Mouse (Mus musculus): ENCODE measurements around the gene Snd1.

Gene Snd1

DNA sequence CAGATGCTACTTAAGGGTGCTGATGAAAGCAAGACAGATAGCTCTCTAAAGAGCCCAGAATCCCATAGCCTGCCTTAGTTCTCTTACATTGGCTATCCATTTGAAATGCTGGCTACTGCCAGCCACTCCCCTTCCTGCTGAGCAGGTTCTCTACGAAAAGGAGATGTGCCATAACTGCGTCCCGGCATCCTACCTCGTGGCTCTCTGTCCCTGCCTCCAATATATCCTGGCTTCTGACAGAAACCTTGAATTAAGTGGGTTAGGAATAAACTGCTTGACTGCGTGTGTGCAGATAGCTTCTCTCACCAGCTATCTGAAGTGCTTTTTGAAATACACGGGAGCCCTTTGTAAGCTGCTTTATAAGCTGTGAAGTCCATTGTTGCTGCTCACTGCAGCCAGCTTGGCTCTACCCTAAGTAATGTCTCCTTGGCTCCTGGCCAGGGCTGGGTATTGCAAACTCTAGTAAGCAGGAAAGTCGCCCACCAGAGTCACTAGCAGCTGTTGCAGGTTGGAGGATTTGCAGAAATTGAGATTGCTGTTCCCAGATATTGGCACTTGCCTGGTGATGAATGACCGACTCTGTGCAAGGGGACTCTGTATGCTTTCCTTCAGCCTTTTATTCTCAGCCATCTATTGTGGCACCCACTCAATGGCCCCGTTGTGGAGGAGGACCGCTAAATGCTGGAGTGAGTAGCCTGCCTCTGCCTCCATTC is 281.5 kb downstream of the Snd1 start:
- DNase-seq = peak; percentile 52 to 53

- peak in 1 of 2 experiments; percentile 8 for DNase-seq
Observed at GRCm38 (mm10) chr6:28758293-28758692, 283.4 kb downstream of the Snd1 start.

GRCm38 (mm10) chr6:28761728-28762127 is 286.8 kb downstream of the Snd1 start:
- no peak for DNase-seq

GRCm38 (mm10) chr6:28762132-28762775 is 287.3 kb downstream of the Snd1 start:
- DNase-seq = no peak

GRCm38 (mm10) chr6:28766622-28767021 is 291.7 kb downstream of the Snd1 start:
- no peak for DNase-seq

GRCm38 (mm10) chr6:28767891-28768481 is 293.0 kb downstream of the Snd1 start:
- DNase-seq = no peak

DNA sequence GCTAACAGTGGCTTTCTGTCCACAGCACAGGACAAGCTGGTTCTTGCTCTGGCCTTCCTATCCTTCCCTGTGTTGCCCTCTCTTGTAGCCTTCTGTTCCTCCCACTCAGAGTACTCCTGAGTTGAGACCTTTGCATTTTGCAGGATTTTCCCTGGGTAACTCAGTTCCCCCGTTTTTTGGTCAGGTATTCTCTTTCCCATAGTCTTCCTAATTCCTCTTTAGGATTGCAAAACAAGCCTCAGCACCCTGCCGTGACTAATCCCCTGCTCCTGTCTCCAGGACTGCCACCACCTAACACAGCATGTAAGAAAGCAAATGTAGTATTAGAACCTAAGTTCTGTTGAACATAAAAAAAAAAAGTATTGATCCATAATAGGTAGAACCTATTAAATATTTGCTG is 296.4 kb downstream of the Snd1 start:
- no peak for DNase-seq

DNA sequence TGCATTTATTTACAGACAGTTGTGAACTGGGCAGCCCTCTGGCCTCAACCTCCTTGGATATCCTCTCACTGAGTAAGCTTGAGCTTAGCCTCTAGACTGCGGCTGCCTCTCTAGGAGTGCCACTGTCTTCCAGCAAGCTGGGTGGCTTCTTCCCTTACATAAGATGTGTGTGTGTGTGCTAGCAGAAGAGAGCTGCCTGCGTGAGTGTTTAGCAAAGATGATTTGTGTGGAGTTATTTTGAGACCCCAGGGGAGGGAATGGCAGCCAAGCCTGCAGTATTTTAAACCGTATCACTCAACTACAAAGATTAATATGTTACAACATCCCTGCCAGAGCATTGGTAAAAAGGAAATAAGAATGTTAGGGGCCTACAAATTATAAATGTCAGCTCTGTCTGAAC is 306.8 kb downstream of the Snd1 start:
- no peak for DNase-seq

DNA sequence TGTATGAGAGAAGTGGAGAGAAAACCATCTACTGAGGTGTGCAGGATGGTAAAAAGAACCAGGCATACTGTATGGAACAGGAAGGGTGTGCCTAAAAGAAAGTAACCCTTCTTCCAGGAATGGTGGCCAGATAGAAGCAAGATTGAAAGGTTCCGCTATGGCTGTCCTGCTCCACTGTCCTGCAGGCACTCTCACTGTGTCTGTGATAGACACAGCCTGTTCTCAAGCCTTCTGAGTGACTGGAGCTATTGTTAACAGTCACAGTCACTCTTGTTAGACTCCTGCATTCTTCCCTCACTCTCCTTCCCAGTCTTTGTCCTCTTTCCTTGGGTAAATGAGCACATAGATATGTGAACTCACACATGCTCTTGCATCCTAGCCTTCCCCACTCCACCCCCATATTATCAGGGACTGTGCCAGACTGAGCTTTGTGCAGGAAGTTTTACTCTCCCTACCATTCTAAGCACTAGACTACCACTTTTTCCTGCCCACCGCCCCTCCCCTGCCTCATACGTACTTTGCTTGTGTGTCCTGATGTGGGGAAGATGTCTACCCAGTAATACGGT is 308.2 kb downstream of the Snd1 start:
- DNase-seq = no peak

GRCm38 (mm10) chr6:28783953-28784352 is 309.0 kb downstream of the Snd1 start:
- no peak for DNase-seq

DNA sequence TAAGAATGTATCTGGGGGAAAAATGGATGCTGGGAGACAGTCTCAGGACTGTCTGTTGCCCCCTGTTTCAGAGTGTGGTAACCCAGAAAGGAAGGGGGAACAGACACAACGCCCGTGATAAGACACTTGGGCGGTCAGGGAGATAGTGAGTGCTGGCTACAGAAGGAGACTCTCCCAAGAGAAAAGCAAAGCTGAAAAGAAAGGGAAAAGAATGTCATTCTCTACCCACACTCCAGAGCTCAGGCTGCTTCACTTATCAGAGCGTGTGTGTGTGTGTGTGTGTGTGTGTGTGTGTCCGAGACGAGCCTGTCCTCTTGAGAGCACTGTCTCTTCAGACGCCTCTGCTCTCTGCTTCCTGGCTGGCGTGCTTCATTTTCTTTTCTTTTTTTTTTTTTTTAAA is 310.8 kb downstream of the Snd1 start:
- DNase-seq = no peak

- no peak for DNase-seq
Observed at GRCm38 (mm10) chr6:28787133-28787532, 312.2 kb downstream of the Snd1 start.

DNA sequence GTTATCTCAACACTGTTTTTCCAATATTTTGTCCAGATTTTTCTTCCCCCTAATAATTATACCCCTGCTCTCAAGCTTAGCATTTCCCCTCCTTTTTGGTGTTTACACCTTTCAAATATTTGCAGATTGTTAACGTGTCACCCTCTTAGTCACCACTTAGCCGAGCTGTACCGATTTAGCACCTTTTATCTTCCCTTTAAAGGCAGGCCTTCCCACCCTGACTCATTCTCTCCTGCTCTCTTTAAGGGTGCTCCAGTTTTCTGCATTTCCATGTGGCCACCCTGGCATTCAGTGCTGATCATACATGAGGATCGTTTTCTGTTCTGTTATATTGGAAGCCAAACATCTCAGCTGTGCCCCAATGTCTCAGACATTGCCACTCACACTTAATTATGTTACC is 314.7 kb downstream of the Snd1 start:
- no peak for DNase-seq

- DNase-seq = no peak
Observed at GRCm38 (mm10) chr6:28791183-28791582, 316.2 kb downstream of the Snd1 start.

GRCm38 (mm10) chr6:28791809-28792208 is 316.9 kb downstream of the Snd1 start:
- DNase-seq = no peak

DNA sequence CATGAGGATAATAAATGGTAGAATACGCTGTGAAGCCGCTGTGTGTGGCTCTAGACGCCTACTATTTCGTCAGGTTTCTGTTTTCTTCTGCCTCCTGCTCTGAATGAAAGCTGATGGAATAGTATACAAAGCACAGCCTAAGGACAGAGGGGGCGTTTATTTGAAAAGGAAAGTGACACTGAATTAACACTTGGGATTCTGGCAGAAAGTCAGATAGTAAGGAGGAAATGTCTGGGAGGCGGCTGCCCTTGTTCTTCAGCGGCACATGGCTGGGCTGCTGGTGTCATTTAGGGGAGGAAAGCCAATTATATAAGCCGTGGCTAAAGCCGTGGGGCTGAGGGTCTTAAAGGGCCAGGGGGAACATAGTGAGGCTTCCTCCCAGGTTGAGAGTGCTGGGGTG is 320.4 kb downstream of the Snd1 start:
- DNase-seq = no peak

DNA sequence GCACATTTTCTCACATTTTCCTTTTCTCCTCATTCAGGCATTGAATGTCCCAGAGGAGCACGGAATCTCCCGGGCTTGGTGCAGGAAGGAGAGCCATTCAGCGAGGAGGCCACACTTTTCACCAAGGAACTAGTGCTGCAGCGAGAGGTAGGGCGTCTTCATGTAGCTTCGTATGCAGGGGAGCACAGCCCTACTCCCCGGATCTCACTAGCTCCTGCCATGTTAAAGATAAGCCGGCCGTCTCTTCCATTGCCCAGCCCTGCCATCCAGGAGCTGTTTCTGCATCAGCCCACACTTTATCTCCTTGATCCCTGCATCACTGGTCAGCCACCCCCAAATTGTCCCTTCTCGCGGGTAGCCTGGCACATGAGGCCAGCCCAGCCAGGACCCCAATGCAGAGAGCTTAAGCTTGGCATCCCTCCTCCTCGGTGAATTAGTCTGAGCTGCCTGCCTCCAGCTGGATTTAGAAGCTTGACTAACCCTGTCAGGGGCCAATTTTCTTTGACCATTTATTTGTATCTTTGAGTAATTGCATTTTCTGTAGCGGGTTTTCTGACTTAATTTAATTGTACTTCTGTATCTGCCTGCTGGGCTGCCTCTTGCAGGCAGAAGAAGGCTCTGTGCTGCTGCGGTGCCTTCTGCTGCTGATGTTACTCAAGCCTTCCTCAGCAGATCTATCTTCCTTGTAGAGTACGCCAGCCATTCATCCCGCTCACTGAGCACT is 321.0 kb downstream of the Snd1 start:
- DNase-seq = no peak

DNA sequence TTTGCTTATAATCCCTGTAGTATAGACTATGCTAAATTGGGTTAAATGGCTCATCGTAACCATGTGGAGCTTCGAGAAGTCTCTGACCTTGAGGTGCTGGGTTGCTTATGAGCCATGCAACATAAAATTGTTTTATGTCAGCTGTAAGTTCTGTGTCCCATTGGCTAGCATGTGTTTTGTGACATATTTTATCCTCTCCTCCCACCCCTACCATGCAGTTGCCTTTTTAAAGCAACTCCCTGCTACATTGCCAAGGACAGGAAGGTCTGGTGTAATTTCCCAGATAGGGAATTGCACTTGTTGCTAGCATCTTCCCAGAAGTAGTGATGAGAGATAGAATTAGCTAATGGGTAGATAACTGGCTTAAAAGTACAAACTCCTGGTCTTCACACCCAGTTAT is 324.9 kb downstream of the Snd1 start:
- no peak for DNase-seq

DNA sequence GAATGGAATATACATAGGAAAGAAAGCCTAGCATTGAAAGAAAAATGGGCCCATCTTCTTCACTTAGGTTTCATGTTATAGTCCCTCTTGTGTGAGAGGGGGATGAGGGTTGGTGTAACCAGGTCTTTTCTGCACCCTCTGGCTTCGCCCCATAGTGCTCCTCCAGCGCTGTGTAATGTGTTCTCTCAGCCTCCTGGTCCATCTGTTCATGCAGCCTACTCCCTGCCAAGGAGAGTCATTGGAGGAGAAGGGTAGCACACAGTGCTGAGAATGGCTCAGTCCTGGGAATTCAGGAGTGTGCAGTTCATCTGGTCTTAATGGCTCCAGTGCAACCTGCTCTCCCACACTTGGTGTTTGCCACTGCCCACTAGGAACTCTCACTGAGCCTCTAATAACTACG is 326.0 kb downstream of the Snd1 start:
- DNase-seq = no peak

GRCm38 (mm10) chr6:28803678-28804279 is 328.8 kb downstream of the Snd1 start:
- DNase-seq = no peak

DNA sequence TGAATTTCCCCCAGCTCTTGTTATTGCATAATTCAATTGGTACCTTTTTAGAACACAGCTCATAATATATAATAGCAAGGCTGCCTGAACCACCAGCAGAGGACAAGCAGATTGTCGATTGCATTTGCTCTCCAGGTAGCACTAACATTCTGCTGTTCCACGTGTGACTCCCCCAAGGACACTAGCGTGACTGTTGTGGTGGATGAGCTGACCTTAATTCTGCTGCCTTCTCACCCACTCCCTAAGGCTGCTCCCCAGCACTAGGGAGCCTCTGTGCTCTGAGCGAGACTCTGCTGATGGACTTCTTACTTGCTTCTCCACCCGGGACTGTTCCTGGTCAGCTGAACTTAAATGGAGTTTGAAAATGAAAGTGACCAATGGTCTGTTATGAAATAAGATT is 329.8 kb downstream of the Snd1 start:
- DNase-seq = no peak

- DNase-seq = no peak
Observed at GRCm38 (mm10) chr6:28813057-28813456, 338.1 kb downstream of the Snd1 start.

DNA sequence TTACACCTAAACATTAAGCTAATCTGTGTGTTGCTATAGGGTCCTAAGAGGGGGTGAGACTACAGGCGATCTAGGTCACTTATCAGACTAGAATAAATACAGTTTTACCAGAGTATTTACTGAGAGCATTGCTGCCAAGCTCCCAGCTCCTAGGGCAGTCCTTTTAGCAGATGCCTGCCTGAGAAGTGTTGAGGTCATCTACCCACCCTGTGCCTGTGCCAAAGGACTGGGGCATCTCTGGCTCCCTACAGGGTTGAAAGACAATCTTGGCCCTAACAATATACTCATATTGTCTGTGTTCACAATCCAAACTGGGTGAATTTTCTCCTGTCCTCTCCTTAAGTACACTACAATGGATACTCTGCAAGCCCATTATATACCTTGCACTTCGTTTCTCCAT is 340.0 kb downstream of the Snd1 start:
- DNase-seq = no peak

Measured in kidney, postnatal 25 days (tissue).